Mouse (Mus musculus) limb, embryonic 11.5 days (tissue): Measurements from ENCODE around the gene Vps26b. TPM values are rescaled to one million over a fixed set of nuclear protein-coding genes. Genes with fewer than 3 reads are reported as not detected.

Experiments used
- ATAC-seq: fragments of 200-750 bp; cut with Nextera tagmentation; 2 replicates; pipeline ENCODE4 v1.8.0; 2017; ENCODE audit warnings: low read depth; ENCODE audit not compliant: insufficient number of reproducible peaks, low FRiP score, low TSS enrichment
- DNase-seq: peaks from one replicate; pipeline ENCODE4 v3.0.0-alpha.2; 2015; ENCODE audit warnings: low spot score
- H3K27ac ChIP-seq: fragments of 300-500 bp; sonication (generic); replicated peaks from 2 replicates; pipeline ENCODE4 v1.5.1; 2014; ENCODE audit warnings: low read depth, mild to moderate bottlenecking, low read length
- H3K27me3 ChIP-seq: fragments of 300-500 bp; sonication (generic); 2 replicates; pipeline ENCODE4 v1.6.1; 2014; ENCODE audit warnings: mild to moderate bottlenecking, low read length, mixed read lengths; ENCODE audit not compliant: control insufficient read depth, insufficient read depth
- H3K36me3 ChIP-seq: fragments of 300-500 bp; sonication (generic); 2 replicates; pipeline ENCODE4 v1.6.1; 2014; ENCODE audit warnings: mild to moderate bottlenecking, low read length, moderate library complexity, mixed read lengths; ENCODE audit not compliant: control insufficient read depth, insufficient read depth
- H3K4me1 ChIP-seq: fragments of 300-500 bp; sonication (generic); 2 replicates; pipeline ENCODE4 v1.6.1; 2014; ENCODE audit warnings: low read length, mixed read lengths; ENCODE audit not compliant: control insufficient read depth, insufficient read depth
- H3K4me2 ChIP-seq: fragments of 300-500 bp; sonication (generic); 2 replicates; pipeline ENCODE4 v1.6.1; 2014; ENCODE audit warnings: low read depth, mild to moderate bottlenecking, moderate library complexity; ENCODE audit not compliant: severe bottlenecking
- H3K4me3 ChIP-seq: fragments of 300-500 bp; sonication (generic); 2 replicates; pipeline ENCODE4 v1.5.1; 2014; ENCODE audit warnings: low read depth, low read length
- H3K9ac ChIP-seq: fragments of 300-500 bp; sonication (generic); 2 replicates; pipeline ENCODE4 v1.6.1; 2014; ENCODE audit warnings: mild to moderate bottlenecking, low read length
- H3K9me3 ChIP-seq: fragments of 300-500 bp; sonication (generic); 2 replicates; pipeline ENCODE4 v1.6.1; 2016; ENCODE audit warnings: low read length; ENCODE audit not compliant: control insufficient read depth
- WGBS: fragments of 180-500 bp; shearing (Covaris S2); extraction: QIAGEN DNeasy Blood & Tissue Kit; methylation state at CpG from one replicate; pipeline ENCODE4 v1.1.7; 2014; 5-methylcytosine and 5-hydroxymethylcytosine counted together
- polyA plus RNA-seq: library from polyadenylated mRNA; unstranded; fragments of >200 nt; fragmentation: Nextera tagmentation; extraction: Ambion mirVana; gene quantifications from 2 replicates; pipeline ENCODE4 v1.2.1, GENCODE M21; 2014

Vps26b gene
- polyA plus RNA-seq, 1 experiment from 2014 or later, result 44.7 TPM

DNA sequence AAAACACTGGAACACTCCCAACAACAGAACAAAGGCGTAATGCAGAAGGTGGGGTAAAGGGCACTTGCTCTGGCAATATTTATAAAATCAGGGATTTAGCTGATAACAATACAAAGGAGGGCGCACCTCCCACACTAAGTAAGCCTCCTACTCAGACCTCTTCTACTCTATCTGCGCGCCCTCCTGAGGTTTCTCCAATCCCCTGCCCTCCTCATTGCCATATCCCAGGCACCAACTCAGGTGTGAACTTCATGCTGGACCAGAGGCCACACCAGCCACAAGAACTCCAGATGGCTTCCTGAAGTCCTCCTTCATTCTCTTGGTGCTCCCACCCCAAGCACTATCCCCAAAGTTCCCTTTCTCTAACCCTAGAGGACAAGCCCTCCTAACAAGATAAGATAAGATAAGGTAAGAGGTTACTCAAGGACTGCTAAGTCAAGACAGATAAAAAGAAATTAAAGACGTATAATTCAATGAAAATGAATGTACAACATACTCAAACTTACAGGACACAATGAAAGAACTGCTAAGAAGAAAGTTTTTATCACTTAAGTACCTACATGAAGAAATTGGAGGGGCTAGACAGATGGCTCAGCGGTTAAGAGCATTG is 44.1 kb downstream of the Vps26b start:
- no peaks in the 10 kb centered on the region for H3K27me3 ChIP-seq
- no peak overlapping the region for H3K4me3 ChIP-seq
- no peaks in the 10 kb centered on the region for H3K4me1 ChIP-seq
- WGBS, result 92% methylated on average over 6 of the region's 6 CpGs
- H3K36me3 ChIP-seq, result peaks cover 7% of the 10 kb centered on the region; the same call in 1 of the 2 replicates
- H3K9ac ChIP-seq, result no peak overlapping the region
- DNase-seq (no peak), ATAC-seq (no peak)
- no peak overlapping the region for H3K4me2 ChIP-seq
- no peak overlapping the region for H3K27ac ChIP-seq
- no peaks in the 10 kb centered on the region for H3K9me3 ChIP-seq

- Histone ChIP-seq H3K9ac (no peak overlapping the region), H3K27ac (no peak overlapping the region), H3K27me3 (no peaks in the 10 kb centered on the region), H3K9me3 (no peaks in the 10 kb centered on the region), H3K4me1 (no peaks in the 10 kb centered on the region), H3K36me3 (peaks cover 7% of the 10 kb centered on the region; the same call in 1 of the 2 replicates), H3K4me2 (no peak overlapping the region), H3K4me3 (no peak overlapping the region)
- WGBS, result 82% methylated on average over 2 of the region's 2 CpGs
- DNase-seq (no peak), ATAC-seq (no peak)
Observed at GRCm38 (mm10) chr9:26985090-26985613, 44.7 kb downstream of the Vps26b start.

DNA sequence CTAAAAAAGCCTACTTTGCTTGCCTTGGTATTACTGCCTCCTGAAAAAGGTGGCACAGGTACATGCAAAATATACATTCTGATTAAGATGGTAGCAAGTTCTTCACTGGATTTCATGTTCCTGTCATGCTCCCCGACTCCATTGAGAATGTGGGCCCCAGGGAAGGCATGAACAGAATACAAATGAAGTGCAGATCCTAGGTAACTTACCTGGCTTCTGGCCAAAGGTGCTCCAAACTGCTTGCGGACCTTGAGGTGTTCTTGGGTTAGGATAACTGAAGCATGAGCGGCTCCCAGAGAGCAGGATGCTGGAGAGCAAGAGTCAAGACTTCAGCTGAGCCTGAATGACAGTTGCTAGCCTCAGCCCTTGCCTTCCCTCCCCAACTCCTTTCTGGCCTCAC is 51.1 kb downstream of the Vps26b start:
- Histone ChIP-seq H3K4me3 (no peak overlapping the region), H3K9ac (no peak overlapping the region), H3K4me1 (no peaks in the 10 kb centered on the region), H3K4me2 (no peak overlapping the region), H3K36me3 (0 out of 2 replicates have a peak, but pooled peaks cover 2% of the 10 kb centered on the region), H3K27ac (no peak overlapping the region), H3K27me3 (no peaks in the 10 kb centered on the region), H3K9me3 (no peaks in the 10 kb centered on the region)
- DNase-seq, result no peak
- no peak for ATAC-seq
- 91% methylated on average over 3 of the region's 3 CpGs for WGBS

DNA sequence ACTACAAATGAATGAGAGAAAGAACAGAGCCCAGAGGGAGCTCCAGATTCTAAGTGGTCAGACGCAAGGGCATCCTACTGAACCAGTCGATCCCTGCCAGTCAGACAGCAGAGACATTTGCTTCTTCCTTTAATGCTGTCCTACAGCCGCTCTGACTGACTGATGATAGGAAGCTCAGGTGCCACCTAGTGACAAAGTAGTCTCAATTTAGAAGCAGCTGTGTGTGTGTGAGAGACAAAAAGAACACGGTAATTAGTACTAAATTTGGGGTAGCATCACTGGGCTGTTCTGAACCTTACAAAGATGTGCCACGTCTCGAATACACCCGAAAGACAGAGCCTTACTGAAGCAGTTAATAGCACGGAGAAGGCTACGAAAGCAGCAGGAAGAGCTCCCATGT is 52.1 kb downstream of the Vps26b start:
- Histone ChIP-seq H3K4me1 (no peaks in the 10 kb centered on the region), H3K4me3 (no peak overlapping the region), H3K36me3 (0 out of 2 replicates have a peak, but pooled peaks cover 2% of the 10 kb centered on the region), H3K9ac (no peak overlapping the region), H3K27me3 (no peaks in the 10 kb centered on the region), H3K9me3 (no peaks in the 10 kb centered on the region), H3K27ac (no peak overlapping the region), H3K4me2 (no peak overlapping the region)
- DNase-seq (no peak), ATAC-seq (no peak)
- 93% methylated on average over 9 of the region's 9 CpGs for WGBS

Other genes with a start within 250 kb of the Vps26b start
- gene Glb1l2, start 223.6 kb downstream of the Vps26b start, polyA plus RNA-seq, result 4.6 and 5.6 TPM in 2 replicates
- gene Glb1l3, start 169.2 kb downstream of the Vps26b start, polyA plus RNA-seq, result not detected in 2 replicates
- gene Gm1110, start 107.0 kb downstream of the Vps26b start, polyA plus RNA-seq, result not detected in 2 replicates
- 39.7 and 50.2 TPM in 2 replicates for gene Acad8, start 30.5 kb downstream of the Vps26b start, polyA plus RNA-seq
- gene Thyn1, start 30.4 kb downstream of the Vps26b start, polyA plus RNA-seq, result 173 and 174 TPM in 2 replicates
- gene Ncapd3, start 110 bp upstream of the Vps26b start, polyA plus RNA-seq, result 44.3 and 46.5 TPM in 2 replicates
- 116 and 121 TPM in 2 replicates for gene Jam3, start 125.4 kb upstream of the Vps26b start, polyA plus RNA-seq